Mouse (Mus musculus) left cerebral cortex, adult 2 months (tissue): Measurements from ENCODE around the gene Prkce. TPM values are rescaled to one million over a fixed set of nuclear protein-coding genes. Genes with fewer than 3 reads are reported as not detected.
A peak's percentile ranks its signal among the peaks of the same experiment; 100 is the strongest.

Source experiments
- DNase-seq, 2 experiments: peaks; one replicate each; pipeline ENCODE4 v3.0.0; 2021 to 2022; ENCODE audit warnings: low spot score in 2 of 2, mixed read lengths in 1 of 2; ENCODE audit errors: extremely low spot score in 1 of 2
- H3K27ac ChIP-seq: fragments of 200-600 bp; 2 replicates; pipeline ENCODE4 v1.8.1; 2022
- H3K4me3 ChIP-seq: fragments of 200-600 bp; 2 replicates; pipeline ENCODE4 v1.8.1; 2022
- CTCF ChIP-seq: fragments of 200-600 bp; IDR thresholded peaks from 2 replicates; pipeline ENCODE4 v1.8.1; 2022; ENCODE audit warnings: antibody characterized with exemption, mild to moderate bottlenecking, moderate library complexity
- intact Hi-C: fragments of 180-260 bp; cut with DNase I; formaldehyde crosslinking; loops from one replicate; pipeline ENCODE4 v1.15.1; 2025
- total RNA-seq, 2 experiments: library from RNA; stranded (reverse); gene quantifications; 2 replicates each; pipeline ENCODE4 v1.2.3; 2021

The Prkce gene
- total RNA-seq, 2 experiments from 2014 or later = 277 to 284 TPM

- Histone ChIP-seq H3K4me3 (no peak overlapping the region), H3K27ac (no peak overlapping the region)
- no peak for DNase-seq
- intact Hi-C loops = loop anchor here (2.0 kb wide), 1 partner anchor 99 kb away; no protein-coding TSS in a partner anchor
- no peak for TF ChIP-seq CTCF
Observed at GRCm38 (mm10) chr17:86443886-86444285, 276.3 kb downstream of the Prkce start.

- peak; percentile 85 to 87 for DNase-seq
- peak; percentile 87 for TF ChIP-seq CTCF
- Histone ChIP-seq H3K4me3 (peak overlapping the region; percentile 25), H3K27ac (peak overlapping the region; percentile 34)
- intact Hi-C loops = loop anchor here (1.0 to 2.0 kb wide), 2 partner anchors 100 to 282 kb away; no protein-coding TSS in a partner anchor
Observed at GRCm38 (mm10) chr17:86444578-86445419, 277.2 kb downstream of the Prkce start.

- no peak overlapping the region for H3K4me3 ChIP-seq
Observed at GRCm38 (mm10) chr17:86445420-86445720, 277.8 kb downstream of the Prkce start.

GRCm38 (mm10) chr17:86445900-86446299 is 278.3 kb downstream of the Prkce start:
- no peak for TF ChIP-seq CTCF
- DNase-seq = no peak
- no peak overlapping the region for H3K4me3 ChIP-seq
- intact Hi-C loops = loop anchor here (1.0 to 2.0 kb wide), 2 partner anchors 101 to 284 kb away; no protein-coding TSS in a partner anchor
- H3K27ac ChIP-seq = no peak overlapping the region

More at GRCm38 (mm10) chr17:86445420-86445720, 277.8 kb downstream of the Prkce start:
- no peak for TF ChIP-seq CTCF
- H3K27ac ChIP-seq = peak overlapping the region; percentile 28; the same call in 1 of the 2 replicates
- intact Hi-C loops = loop anchor here (1.0 to 2.0 kb wide), 2 partner anchors 101 to 283 kb away; no protein-coding TSS in a partner anchor
- DNase-seq = no peak

- TF ChIP-seq CTCF = no peak
- Histone ChIP-seq H3K4me3 (no peak overlapping the region), H3K27ac (no peak overlapping the region)
- DNase-seq = no peak
- intact Hi-C loops = no loop called here
Observed at GRCm38 (mm10) chr17:86447101-86447598, 279.6 kb downstream of the Prkce start.

GRCm38 (mm10) chr17:86452934-86453333 is 285.3 kb downstream of the Prkce start:
- DNase-seq = no peak
- TF ChIP-seq CTCF = no peak
- Histone ChIP-seq H3K4me3 (no peak overlapping the region), H3K27ac (no peak overlapping the region)
- intact Hi-C loops = no loop called here

- no peak overlapping the region for H3K27ac ChIP-seq
- intact Hi-C loops = no loop called here
- no peak for DNase-seq
- no peak overlapping the region for H3K4me3 ChIP-seq
- TF ChIP-seq CTCF = no peak
Observed at GRCm38 (mm10) chr17:86453673-86454350, 286.2 kb downstream of the Prkce start.

GRCm38 (mm10) chr17:86454351-86454706 is 286.7 kb downstream of the Prkce start:
- H3K4me3 ChIP-seq = no peak overlapping the region
- intact Hi-C loops = no loop called here
- no peak overlapping the region for H3K27ac ChIP-seq
- DNase-seq = no peak
- no peak for TF ChIP-seq CTCF

GRCm38 (mm10) chr17:86456512-86456911 is 288.9 kb downstream of the Prkce start:
- intact Hi-C loops = no loop called here
- TF ChIP-seq CTCF = no peak
- no peak overlapping the region for H3K27ac ChIP-seq
- no peak overlapping the region for H3K4me3 ChIP-seq
- no peak for DNase-seq

GRCm38 (mm10) chr17:86458302-86458980 is 290.9 kb downstream of the Prkce start:
- TF ChIP-seq CTCF = peak; percentile 35
- no peak for DNase-seq
- Histone ChIP-seq H3K27ac (no peak overlapping the region), H3K4me3 (no peak overlapping the region)
- intact Hi-C loops = no loop called here

GRCm38 (mm10) chr17:86460645-86461430 is 293.3 kb downstream of the Prkce start:
- H3K27ac ChIP-seq = no peak overlapping the region

More at GRCm38 (mm10) chr17:86460645-86461430, 293.3 kb downstream of the Prkce start:
- no peak overlapping the region for H3K4me3 ChIP-seq
- DNase-seq = no peak
- TF ChIP-seq CTCF = peak; percentile 35
- intact Hi-C loops = no loop called here
